Mouse (Mus musculus): ENCODE measurements at regions not wholly inside any gene's neighbourhood (a gene's known extent, or its start where the extent isn't known, plus 50 kb on each side); places are given as distances from the start of the nearest gene placed in this dataset.

- DNase-seq (ENCODE audit: low read depth), result no peak
Measured at GRCm38 (mm10) chr1:190411756-190412155, 241.2 kb upstream of the Prox1 start.

- DNase-seq (ENCODE audit: low read depth), result no peak
Measured at GRCm38 (mm10) chr1:190403335-190403734, 232.8 kb upstream of the Prox1 start.

- no peak for DNase-seq (ENCODE audit: low read depth)
Measured at GRCm38 (mm10) chr1:190398308-190398707, 227.8 kb upstream of the Prox1 start.

GRCm38 (mm10) chr1:190397811-190398210, 227.3 kb upstream of the Prox1 start:
- no peak for DNase-seq (ENCODE audit: low read depth)

GRCm38 (mm10) chr1:190393061-190393460, 222.5 kb upstream of the Prox1 start:
- DNase-seq (ENCODE audit: low read depth), result no peak

GRCm38 (mm10) chr1:190388853-190389252, 218.3 kb upstream of the Prox1 start:
- no peak for DNase-seq (ENCODE audit: low read depth)

- DNase-seq (ENCODE audit: low read depth), result no peak
Measured at GRCm38 (mm10) chr1:190384555-190384954, 214.0 kb upstream of the Prox1 start.

- DNase-seq (ENCODE audit: low read depth), result no peak
Measured at GRCm38 (mm10) chr1:190383256-190383838, 212.8 kb upstream of the Prox1 start.

DNA sequence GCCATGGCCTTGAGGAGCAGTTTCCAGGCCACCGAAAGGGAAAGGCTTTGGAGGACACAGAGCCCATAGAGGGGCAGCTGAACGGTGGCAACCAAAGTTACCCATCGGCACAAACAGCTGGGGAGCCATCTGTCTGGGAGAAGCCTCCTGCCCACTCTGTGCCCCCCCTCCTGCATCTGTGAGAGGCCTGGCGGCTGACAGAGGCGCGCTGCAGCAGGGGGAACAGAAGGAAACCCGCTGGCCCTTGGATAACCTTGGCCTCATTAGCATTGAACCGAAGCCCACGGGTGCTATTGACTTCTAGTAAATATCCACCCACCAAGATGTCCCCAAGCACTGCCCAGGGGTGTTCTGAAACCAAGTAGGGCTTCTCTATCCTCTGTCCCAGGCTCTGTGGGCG, 209.6 kb upstream of the Prox1 start:
- DNase-seq (ENCODE audit: low read depth), result no peak

- DNase-seq (ENCODE audit: low read depth), result no peak
Measured at GRCm38 (mm10) chr1:190375160-190375880, 204.8 kb upstream of the Prox1 start.

DNA sequence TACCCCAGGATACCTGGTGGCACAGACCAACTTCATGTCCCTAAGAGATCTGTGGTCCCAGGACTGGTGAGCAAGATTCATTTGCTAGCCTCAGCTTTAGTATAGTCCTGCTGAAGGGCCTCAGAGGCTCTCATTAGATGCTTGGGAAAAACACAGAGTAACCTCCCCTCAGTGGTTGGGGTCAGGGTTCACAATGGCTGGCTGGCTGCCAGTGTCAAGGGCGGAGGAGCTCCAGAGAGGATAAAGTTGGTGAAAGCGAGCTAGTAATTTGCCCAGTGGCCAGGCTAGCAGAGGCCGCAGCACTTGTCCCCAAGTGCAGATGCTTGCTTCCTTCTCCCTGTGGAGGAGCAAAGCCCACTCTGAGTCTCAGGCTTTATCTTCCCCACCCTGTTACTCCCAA, 203.8 kb upstream of the Prox1 start:
- no peak for DNase-seq (ENCODE audit: low read depth)

DNA sequence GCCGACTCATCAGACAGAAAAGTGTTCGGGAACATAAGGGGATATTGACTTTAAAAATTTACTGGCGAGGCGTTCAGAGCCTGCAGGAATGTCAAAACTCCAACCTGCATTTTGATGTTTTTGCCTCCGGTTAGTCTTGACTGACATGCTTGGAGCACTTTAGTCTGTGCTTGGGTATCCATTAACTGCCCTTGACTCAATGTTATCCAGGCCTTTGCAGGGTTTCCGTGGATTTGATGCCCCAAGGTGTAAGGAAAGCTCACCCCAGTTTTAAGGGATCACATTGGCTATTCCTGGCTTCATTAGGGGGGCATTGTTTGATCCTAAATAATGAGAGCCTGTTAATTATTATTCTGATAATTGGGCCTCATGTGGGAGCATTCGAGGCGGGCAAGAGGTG, 196.1 kb upstream of the Prox1 start:
- no peak for DNase-seq (ENCODE audit: low read depth)

GRCm38 (mm10) chr1:190365126-190365525, 194.6 kb upstream of the Prox1 start:
- no peak for DNase-seq (ENCODE audit: low read depth)

DNA sequence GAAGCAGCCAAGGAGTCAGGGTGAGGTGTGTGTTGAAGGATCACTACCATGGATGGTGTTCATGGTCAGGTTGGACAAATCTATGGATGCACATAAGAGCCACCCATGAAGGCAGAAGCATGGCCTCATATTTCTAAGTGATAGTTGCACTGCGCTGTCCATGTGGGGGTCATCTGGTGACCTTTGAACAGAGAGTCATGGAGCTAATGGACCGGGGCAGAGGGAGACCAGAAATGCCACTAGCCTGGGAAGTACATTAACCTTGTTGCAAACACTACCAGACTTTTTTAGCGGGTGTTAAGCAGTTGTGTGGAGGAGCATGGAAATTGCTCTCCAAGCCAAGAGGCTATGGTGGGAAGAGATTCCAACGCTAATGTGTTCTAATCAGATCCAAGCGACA, 190.1 kb upstream of the Prox1 start:
- no peak for DNase-seq (ENCODE audit: low read depth)

- DNase-seq (ENCODE audit: low read depth), result no peak
Measured at GRCm38 (mm10) chr1:190357779-190358178, 187.3 kb upstream of the Prox1 start.

- no peak for DNase-seq (ENCODE audit: low read depth)
Measured at GRCm38 (mm10) chr1:190347610-190348009, 177.1 kb upstream of the Prox1 start.

- no peak for DNase-seq (ENCODE audit: low read depth)
Measured at GRCm38 (mm10) chr1:190340715-190341114, 170.2 kb upstream of the Prox1 start.

- no peak for DNase-seq (ENCODE audit: low read depth)
Measured at GRCm38 (mm10) chr1:190334471-190334870, 164.0 kb upstream of the Prox1 start.

GRCm38 (mm10) chr1:190334053-190334452, 163.5 kb upstream of the Prox1 start:
- DNase-seq (ENCODE audit: low read depth), result no peak

GRCm38 (mm10) chr1:190332001-190332400, 161.5 kb upstream of the Prox1 start:
- DNase-seq (ENCODE audit: low read depth), result no peak

- DNase-seq (ENCODE audit: low read depth), result no peak
Measured at GRCm38 (mm10) chr1:190324562-190324961, 154.0 kb upstream of the Prox1 start.

GRCm38 (mm10) chr1:190323671-190324070, 153.2 kb upstream of the Prox1 start:
- DNase-seq (ENCODE audit: low read depth), result no peak

- no peak for DNase-seq (ENCODE audit: low read depth)
Measured at GRCm38 (mm10) chr1:190316175-190316574, 145.7 kb upstream of the Prox1 start.

DNA sequence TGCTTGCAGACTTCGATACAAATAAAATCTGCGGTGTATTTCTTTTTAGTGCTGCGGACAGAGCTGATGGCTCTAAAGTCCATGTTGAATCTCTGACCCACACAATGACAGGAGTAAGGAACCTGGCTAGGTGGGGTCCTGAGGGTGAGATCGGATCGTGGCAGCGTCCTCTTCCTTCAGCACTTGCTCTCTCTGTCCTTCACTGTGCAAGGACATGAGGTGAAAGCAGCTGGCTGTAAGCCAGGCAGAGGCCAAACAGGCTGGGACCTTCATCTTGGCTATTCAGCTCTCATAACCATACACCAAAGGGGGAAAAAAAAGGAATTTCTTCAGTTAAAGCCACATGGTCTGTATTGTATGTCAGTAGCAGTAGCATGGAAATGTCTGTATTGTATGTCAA, 139.3 kb upstream of the Prox1 start:
- no peak for DNase-seq (ENCODE audit: low read depth)
